In genomic region chr8:110967326-110967725, GRCm38 (mm10) we compare ENCODE assay signal across 14 mouse cellular contexts. TPM values are rescaled to one million over a fixed set of nuclear protein-coding genes. Genes with fewer than 3 reads are reported as not detected.
A peak's percentile ranks its signal among the peaks of the same experiment; 100 is the strongest.
DNase-seq lines count a peak whose midpoint lies in the region; ATAC-seq lines count a peak whose summit lies in the region.
"Had no signal": no experiment of that assay in that cellular context is flagged by ENCODE, and none has a peak within 500 bp of the region (broad histone marks: within the 10 kb centered on the region; RNA-seq: fewer than 3 reads in every experiment).

No protein-coding gene starts in this region.

- ATAC-seq in megakaryocyte, adult 5-6 weeks (ENCODE audit: poor library complexity, severe bottlenecking): no peak
- ATAC-seq: CD4-positive, CD25-positive, alpha-beta regulatory T cell, adult 4 months; forebrain, postnatal 0 days; hindbrain, embryonic 16.5 days; intestine, embryonic 16.5 days had no signal

- peak; percentile 41 to 42 for DNase-seq in adrenal gland, postnatal 36 days
- no peak for DNase-seq in adrenal gland, postnatal 25 days
- DNase-seq in right cerebral cortex, adult 18-20 months: peak; percentile 37
- no peak for DNase-seq in right cerebral cortex, postnatal 36 days (ENCODE audit: low spot score in 2 of 2)
- DNase-seq in cerebellum, adult 9-11 months: peak; percentile 87
- DNase-seq in retina, postnatal 1 day: no peak
- DNase-seq: forebrain, postnatal 0 days; right cerebral cortex, postnatal 14 days; spleen, adult 18-20 months; thymus, postnatal 14 days had no signal

RNA-seq across cellular contexts. Expression of gene Ddx19a, which starts 30.3 kb away (rescaled TPM):
- total RNA-seq in adrenal gland, postnatal 36 days (2021): 10 to 100 TPM; 44.1 to 46.8 TPM
- 39.5 and 50.9 TPM in 2 replicates for total RNA-seq in adrenal gland, postnatal 25 days (2021)
- 41.4 and 44.5 TPM in 2 replicates for total RNA-seq in megakaryocyte, adult 5-6 weeks (2015)
- total RNA-seq in megakaryocyte, adult 5-6 weeks (2017): 22.4 and 32.5 TPM in 2 replicates

RNA-seq across cellular contexts. Expression of gene St3gal2, which starts 47.6 kb away (rescaled TPM):
- total RNA-seq in adrenal gland, postnatal 36 days (2021): 10 to 100 TPM; 22.1 to 23.3 TPM
- total RNA-seq in adrenal gland, postnatal 25 days (2021): 18.3 and 20.4 TPM in 2 replicates
- 23.1 and 25.0 TPM in 2 replicates for total RNA-seq in megakaryocyte, adult 5-6 weeks (2015)
- 15.2 and 17.0 TPM in 2 replicates for total RNA-seq in megakaryocyte, adult 5-6 weeks (2017)

Comparison
In these comparisons a context has a peak if more than half of its experiments do, and no peak if none do; other contexts are left out.
1. DNase-seq: peak in adrenal gland, postnatal 36 days (2 of 2), right cerebral cortex, adult 18-20 months (single experiment) and cerebellum, adult 9-11 months (single experiment); none in adrenal gland, postnatal 25 days (single experiment), right cerebral cortex, postnatal 36 days (0 of 2) and retina, postnatal 1 day (single experiment).